Mouse (Mus musculus) liver, embryonic 15.5 days (tissue): ENCODE results near the gene Fez1. TPM values are rescaled to one million over a fixed set of nuclear protein-coding genes. Genes with fewer than 3 reads are reported as not detected.

Source experiments
- polyA plus RNA-seq: library from polyadenylated mRNA; unstranded; fragments of >200 nt; fragmentation: Nextera tagmentation; extraction: Ambion mirVana; gene quantifications from 2 replicates; pipeline ENCODE4 v1.2.1, GENCODE M21; 2015

The Fez1 gene
- polyA plus RNA-seq, 1 experiment from 2014 or later = 0.92 TPM

Other genes starting within 250 kb of the Fez1 start
- gene Gm17689, start 239.2 kb upstream of the Fez1 start, polyA plus RNA-seq = not detected in 2 replicates
- not detected in 2 replicates for gene A630095E13Rik, start 178.5 kb upstream of the Fez1 start, polyA plus RNA-seq
- gene Acrv1, start 128.6 kb upstream of the Fez1 start, polyA plus RNA-seq = not detected in 2 replicates
- 13.2 and 16.9 TPM in 2 replicates for gene Chek1, start 94.8 kb upstream of the Fez1 start, polyA plus RNA-seq
- 173 and 182 TPM in 2 replicates for gene Stt3a, start 54.2 kb upstream of the Fez1 start, polyA plus RNA-seq
- 25.2 and 27.1 TPM in 2 replicates for gene Ei24, start 24.5 kb upstream of the Fez1 start, polyA plus RNA-seq